Mouse (Mus musculus) bone marrow macrophage, adult 2 months (primary cell): ENCODE measurements around the gene Plppr2.

Experiments
- CTCF ChIP-seq: IDR thresholded peaks from 2 replicates; pipeline ENCODE4 v1.5.1; 2012; ENCODE audit warnings: low read depth, mild to moderate bottlenecking, low read length, moderate library complexity
- POLR2A ChIP-seq: IDR thresholded peaks from 2 replicates; pipeline ENCODE4 v1.6.1; 2012; ENCODE audit warnings: mild to moderate bottlenecking, low read depth, low read length, borderline replicate concordance

DNA sequence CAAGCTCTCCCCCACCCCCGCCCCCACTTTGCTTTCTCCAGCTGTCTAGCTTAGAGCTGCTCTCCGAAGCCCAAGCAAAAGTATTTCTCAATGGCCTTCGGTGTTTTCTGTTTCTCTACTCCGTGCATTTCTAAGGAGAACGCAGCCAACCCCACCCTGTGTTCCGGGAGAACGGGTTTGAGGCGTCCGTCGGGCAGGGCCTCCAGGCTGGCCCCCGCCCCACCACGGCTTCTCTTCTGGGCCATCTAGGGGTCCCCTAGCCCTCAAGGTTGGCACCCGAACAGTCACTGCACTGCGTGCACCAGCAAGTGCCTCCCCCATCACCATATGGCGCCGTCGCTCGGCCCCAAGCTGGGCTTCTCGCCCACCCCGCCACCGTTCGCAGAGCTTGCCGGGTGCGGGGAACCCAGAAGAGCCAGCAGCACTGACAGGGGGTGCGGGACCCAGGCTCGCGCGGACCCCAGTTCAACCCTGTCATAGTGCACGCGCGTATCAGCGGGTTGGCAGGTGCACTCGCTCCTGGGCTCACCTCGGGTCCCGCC, 19.3 kb upstream of the Plppr2 start:
- no peak for TF ChIP-seq POLR2A
- TF ChIP-seq CTCF: no peak
